Mouse (Mus musculus): ENCODE data around the gene Olfr692. TPM values are rescaled to one million over a fixed set of nuclear protein-coding genes. Genes with fewer than 3 reads are reported as not detected.

Gene Olfr692
- polyA plus RNA-seq, 1 experiment from 2014 or later, result not detected

- no peak for ATAC-seq (ENCODE audit: insufficient read depth)
- 90% methylated on average over 2 of the region's 2 CpGs for WGBS
- TF ChIP-seq CTCF (IDR thresholded peaks at IDR 0.05; ENCODE audit: low read depth), result no peak
Measured at GRCm38 (mm10) chr7:105390236-105390635, 22.2 kb downstream of the Olfr692 start.

GRCm38 (mm10) chr7:105394606-105395005, 26.6 kb downstream of the Olfr692 start:
- Histone ChIP-seq H3K36me3 (ENCODE audit: insufficient read depth) (peaks cover 6% of the 10 kb centered on the region), H3K9ac (no peak overlapping the region), H3K27ac (ENCODE audit: low read depth) (no peak overlapping the region), H3K4me2 (no peak overlapping the region), H3K27me3 (ENCODE audit: insufficient read depth, low read length) (no peaks in the 10 kb centered on the region), H3K4me1 (ENCODE audit: insufficient read depth) (peaks cover 4% of the 10 kb centered on the region; the same call in 1 of the 2 replicates), H3K9me3 (ENCODE audit: low read depth, low read length) (no peaks in the 10 kb centered on the region), H3K4me3 (ENCODE audit: low read depth, low read length) (no peak overlapping the region)
- 53% methylated on average over 1 of the region's 1 CpGs for WGBS
- DNase-seq, result no peak
- no peak for TF ChIP-seq CTCF (IDR thresholded peaks at IDR 0.05; ENCODE audit: low read depth)
- ATAC-seq (ENCODE audit: insufficient read depth), result no peak

More at GRCm38 (mm10) chr7:105390236-105390635, 22.2 kb downstream of the Olfr692 start:
- H3K36me3 ChIP-seq (ENCODE audit: insufficient read depth), result peaks cover 45% of the 10 kb centered on the region
- H3K27ac ChIP-seq (ENCODE audit: low read depth), result no peak overlapping the region
- no peak overlapping the region for H3K4me3 ChIP-seq (ENCODE audit: low read depth, low read length)
- no peaks in the 10 kb centered on the region for H3K9me3 ChIP-seq (ENCODE audit: low read depth, low read length)
- H3K27me3 ChIP-seq (ENCODE audit: insufficient read depth, low read length), result no peaks in the 10 kb centered on the region
- DNase-seq, result no peak
- no peak overlapping the region for H3K4me2 ChIP-seq
- H3K4me1 ChIP-seq (ENCODE audit: insufficient read depth), result no peaks in the 10 kb centered on the region
- no peak overlapping the region for H3K9ac ChIP-seq

GRCm38 (mm10) chr7:105395131-105395820, 27.2 kb downstream of the Olfr692 start:
- Histone ChIP-seq H3K27me3 (ENCODE audit: insufficient read depth, low read length) (no peaks in the 10 kb centered on the region), H3K4me3 (ENCODE audit: low read depth, low read length) (no peak overlapping the region), H3K27ac (ENCODE audit: low read depth) (no peak overlapping the region), H3K4me2 (no peak overlapping the region), H3K36me3 (ENCODE audit: insufficient read depth) (no peaks in the 10 kb centered on the region), H3K9ac (no peak overlapping the region), H3K4me1 (ENCODE audit: insufficient read depth) (peaks cover 4% of the 10 kb centered on the region; the same call in 1 of the 2 replicates), H3K9me3 (ENCODE audit: low read depth, low read length) (no peaks in the 10 kb centered on the region)
- ATAC-seq (ENCODE audit: insufficient read depth) (no peak), DNase-seq (no peak)
- no peak for TF ChIP-seq CTCF (IDR thresholded peaks at IDR 0.05; ENCODE audit: low read depth)

GRCm38 (mm10) chr7:105396126-105396525, 28.1 kb downstream of the Olfr692 start:
- no peak for TF ChIP-seq CTCF (IDR thresholded peaks at IDR 0.05; ENCODE audit: low read depth)

GRCm38 (mm10) chr7:105399058-105399934, 31.3 kb downstream of the Olfr692 start:
- no peaks in the 10 kb centered on the region for H3K9me3 ChIP-seq (ENCODE audit: low read depth, low read length)
- DNase-seq, result peak; percentile 18
- peaks cover 4% of the 10 kb centered on the region; the same call in 1 of the 2 replicates for H3K4me1 ChIP-seq (ENCODE audit: insufficient read depth)
- no peak; the same call in 1 of the 2 replicates for ATAC-seq (ENCODE audit: insufficient read depth)
- H3K4me3 ChIP-seq (ENCODE audit: low read depth, low read length), result peak overlapping the region; percentile 79
- H3K27ac ChIP-seq (ENCODE audit: low read depth), result peak overlapping the region; percentile 67; the same call in 1 of the 2 replicates
- no peaks in the 10 kb centered on the region for H3K27me3 ChIP-seq (ENCODE audit: insufficient read depth, low read length)
- H3K9ac ChIP-seq, result peak overlapping the region; percentile 75
- no peaks in the 10 kb centered on the region for H3K36me3 ChIP-seq (ENCODE audit: insufficient read depth)
- no peak for TF ChIP-seq CTCF (IDR thresholded peaks at IDR 0.05; ENCODE audit: low read depth)
- under 1% methylated on average over 25 of the region's 25 CpGs for WGBS
- peak overlapping the region; percentile 78 for H3K4me2 ChIP-seq

More at GRCm38 (mm10) chr7:105396126-105396525, 28.1 kb downstream of the Olfr692 start:
- H3K4me1 ChIP-seq (ENCODE audit: insufficient read depth), result peaks cover 4% of the 10 kb centered on the region; the same call in 1 of the 2 replicates
- no peaks in the 10 kb centered on the region for H3K27me3 ChIP-seq (ENCODE audit: insufficient read depth, low read length)
- no peak overlapping the region for H3K4me2 ChIP-seq
- no peaks in the 10 kb centered on the region for H3K9me3 ChIP-seq (ENCODE audit: low read depth, low read length)
- no peak overlapping the region for H3K4me3 ChIP-seq (ENCODE audit: low read depth, low read length)
- H3K9ac ChIP-seq, result no peak overlapping the region
- H3K27ac ChIP-seq (ENCODE audit: low read depth), result no peak overlapping the region
- no peak for DNase-seq
- no peak for ATAC-seq (ENCODE audit: insufficient read depth)
- no peaks in the 10 kb centered on the region for H3K36me3 ChIP-seq (ENCODE audit: insufficient read depth)

- ATAC-seq (ENCODE audit: insufficient read depth) (peak; percentile 99), DNase-seq (peak; percentile 100)
- Histone ChIP-seq H3K27ac (ENCODE audit: low read depth) (peak within 1 kb of the TSS; percentile 79), H3K36me3 (ENCODE audit: insufficient read depth) (no peaks in the 10 kb centered on the region), H3K4me2 (peak within 1 kb of the TSS; percentile 78), H3K9ac (peak within 1 kb of the TSS; percentile 75), H3K9me3 (ENCODE audit: low read depth, low read length) (no peaks in the 10 kb centered on the region), H3K4me1 (ENCODE audit: insufficient read depth) (peaks cover 4% of the 10 kb centered on the region; the same call in 1 of the 2 replicates), H3K27me3 (ENCODE audit: insufficient read depth, low read length) (no peaks in the 10 kb centered on the region), H3K4me3 (ENCODE audit: low read depth, low read length) (peak within 1 kb of the TSS; percentile 79)
- under 1% methylated on average over 43 of the region's 55 CpGs for WGBS
- TF ChIP-seq CTCF (IDR thresholded peaks at IDR 0.05; ENCODE audit: low read depth), result no peak
Measured at GRCm38 (mm10) chr7:105399935-105400624, 32.0 kb downstream of the Olfr692 start, which contains the start of gene Fam160a2. Gene Fam160a2, minus strand, starts transcription at chr7:105400054.

Measured in lung, embryonic 14.5 days (tissue).